Mouse (Mus musculus): ENCODE results near the gene Gm14440. TPM values are rescaled to one million over a fixed set of nuclear protein-coding genes. Genes with fewer than 3 reads are reported as not detected.

The Gm14440 gene
- 27.7 TPM for polyA plus RNA-seq (2014; fragmentation: Illumina TruSeq; extraction: RNeasy Lipid Tissue Mini Kit (QIAGEN cat#74804); ENCODE audit: low read depth, low replicate concordance)

GRCm38 (mm10) chr2:175274825-175275224, at the start of gene Gm14440:
TSS of gene Gm14440 (plus strand) at chr2:175275125.

Other genes starting within 250 kb of the Gm14440 start
- gene Gm14393, start 207.3 kb upstream of the Gm14440 start, polyA plus RNA-seq (2014; fragmentation: Illumina TruSeq; extraction: RNeasy Lipid Tissue Mini Kit (QIAGEN cat#74804); ENCODE audit: low read depth, low replicate concordance) = 5.7 TPM
- gene Gm14399, start 133.1 kb upstream of the Gm14440 start, polyA plus RNA-seq (2014; fragmentation: Illumina TruSeq; extraction: RNeasy Lipid Tissue Mini Kit (QIAGEN cat#74804); ENCODE audit: low read depth, low replicate concordance) = 42.8 TPM
- 2.2 TPM for gene Gm14443, start 99.3 kb upstream of the Gm14440 start, polyA plus RNA-seq (2014; fragmentation: Illumina TruSeq; extraction: RNeasy Lipid Tissue Mini Kit (QIAGEN cat#74804); ENCODE audit: low read depth, low replicate concordance)
- 27.7 TPM for gene Gm14391, start 68.2 kb upstream of the Gm14440 start, polyA plus RNA-seq (2014; fragmentation: Illumina TruSeq; extraction: RNeasy Lipid Tissue Mini Kit (QIAGEN cat#74804); ENCODE audit: low read depth, low replicate concordance)
- 76.5 TPM for gene Gm4631, start 63.1 kb downstream of the Gm14440 start, polyA plus RNA-seq (2014; fragmentation: Illumina TruSeq; extraction: RNeasy Lipid Tissue Mini Kit (QIAGEN cat#74804); ENCODE audit: low read depth, low replicate concordance)
- 20.4 TPM for gene Zfp968, start 97.3 kb downstream of the Gm14440 start, polyA plus RNA-seq (2014; fragmentation: Illumina TruSeq; extraction: RNeasy Lipid Tissue Mini Kit (QIAGEN cat#74804); ENCODE audit: low read depth, low replicate concordance)
- 38.7 TPM for gene Gm4724, start 160.7 kb downstream of the Gm14440 start, polyA plus RNA-seq (2014; fragmentation: Illumina TruSeq; extraction: RNeasy Lipid Tissue Mini Kit (QIAGEN cat#74804); ENCODE audit: low read depth, low replicate concordance)
- gene Zfp965, start 194.9 kb downstream of the Gm14440 start, polyA plus RNA-seq (2014; fragmentation: Illumina TruSeq; extraction: RNeasy Lipid Tissue Mini Kit (QIAGEN cat#74804); ENCODE audit: low read depth, low replicate concordance) = 24.5 TPM